In the genomic region with DNA sequence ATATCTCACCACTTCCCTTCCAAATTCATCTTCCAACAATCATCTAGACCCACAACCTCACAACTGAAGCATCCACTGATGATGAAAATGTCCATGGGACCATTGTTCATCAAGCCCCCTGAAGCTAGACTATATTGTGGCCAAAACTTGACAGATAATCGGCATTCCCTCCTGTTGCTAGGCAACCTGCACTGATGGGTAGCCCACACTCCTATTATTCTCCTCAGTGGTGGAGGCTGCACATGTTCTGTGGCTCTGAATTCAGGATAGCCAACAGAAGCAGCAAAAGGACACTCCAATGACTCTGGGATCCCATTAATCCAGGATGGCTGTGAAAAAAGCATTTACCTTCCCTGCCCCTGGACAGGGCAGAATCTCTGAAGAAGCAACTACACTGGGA, we compare ENCODE assay signal across 33 mouse cellular contexts. TPM values are rescaled to one million over a fixed set of nuclear protein-coding genes. Genes with fewer than 3 reads are reported as not detected.
DNase-seq lines count a peak whose midpoint lies in the region; ATAC-seq and TF ChIP-seq lines count a peak whose summit lies in the region.
"Had no signal": no experiment of that assay in that cellular context is flagged by ENCODE, and none has a peak within 500 bp of the region (broad histone marks: within the 10 kb centered on the region; RNA-seq: fewer than 3 reads in every experiment).

No protein-coding gene starts in this region.

- H3K9ac ChIP-seq in midbrain, postnatal 0 days (replicated peaks; ENCODE audit: low read length, poor library complexity, severe bottlenecking) = no peak overlapping the region
- H3K9ac ChIP-seq in hindbrain, embryonic 14.5 days = no peak overlapping the region
- no peak overlapping the region for H3K9ac ChIP-seq in midbrain, embryonic 15.5 days
- H3K9ac ChIP-seq: embryonic facial prominence, embryonic 15.5 days; heart, embryonic 13.5 days; kidney, embryonic 15.5 days; liver, embryonic 12.5 days; liver, postnatal 0 days; neural tube, embryonic 12.5 days had no signal

- peak; percentile 19 for DNase-seq in midbrain, embryonic 10.5 days (ENCODE audit: low spot score)
- no peak for DNase-seq in midbrain, postnatal 0 days (ENCODE audit: low spot score)
- DNase-seq in embryo, embryonic 10.5 days (ENCODE audit: low spot score) = peak; percentile 23
- peak; percentile 49 for DNase-seq in hindbrain, embryonic 14.5 days (ENCODE audit: low spot score)
- no peak for DNase-seq in c-Kit-positive CD71-positive TER-119-positive erythroid progenitor cells, embryonic 14.5 days (ENCODE audit: low spot score)
- DNase-seq: adrenal gland, adult 2 months; adrenal gland, postnatal 36 days; B cell, adult 2 months; cerebellum, adult 8-10 months; cerebellum, postnatal 36 days; gastrocnemius, adult 2 months; gastrocnemius, postnatal 36 days; heart, adult 2 months; heart, postnatal 10 days; kidney, adult 18-20 months; kidney, postnatal 25 days; left cerebral cortex, postnatal 4 days; liver, postnatal 0 days; lung, postnatal 36 days; right cerebral cortex, postnatal 4 days; thymus, postnatal 4 days had no signal

- 30% methylated on average over 1 of the region's 1 CpGs for WGBS in midbrain, embryonic 10.5 days
- 3% methylated on average over 1 of the region's 1 CpGs for WGBS in midbrain, postnatal 0 days
- 0% methylated on average over 1 of the region's 1 CpGs for WGBS in hindbrain, embryonic 14.5 days
- 7% methylated on average over 1 of the region's 1 CpGs for WGBS in midbrain, embryonic 15.5 days

- no peaks in the 10 kb centered on the region for H3K27me3 ChIP-seq in midbrain, embryonic 10.5 days (ENCODE audit: low read depth, poor library complexity, severe bottlenecking)
- no peaks in the 10 kb centered on the region for H3K27me3 ChIP-seq in midbrain, postnatal 0 days (ENCODE audit: insufficient read depth, low read length)
- no peaks in the 10 kb centered on the region for H3K27me3 ChIP-seq in hindbrain, embryonic 14.5 days (ENCODE audit: control insufficient read depth, insufficient read depth, low read length)
- no peaks in the 10 kb centered on the region for H3K27me3 ChIP-seq in midbrain, embryonic 15.5 days (replicated peaks)
- H3K27me3 ChIP-seq: embryonic facial prominence, embryonic 15.5 days; heart, embryonic 13.5 days; kidney, embryonic 15.5 days; liver, embryonic 12.5 days; neural tube, embryonic 12.5 days had no signal

- ATAC-seq in midbrain, postnatal 0 days (ENCODE audit: low FRiP score) = no peak
- ATAC-seq in hindbrain, embryonic 14.5 days (ENCODE audit: low FRiP score) = peak; percentile 48; the same call in 1 of the 2 replicates
- ATAC-seq in midbrain, embryonic 15.5 days (replicated peaks) = 0 out of 2 replicates have a peak, but pooled peaks have one; percentile 65
- no peak for ATAC-seq in erythroid progenitor cell, adult 5-6 weeks (replicated peaks; ENCODE audit: low FRiP score, poor library complexity, severe bottlenecking)
- ATAC-seq: activated CD4-positive, CD25-positive, alpha-beta regulatory T cell, adult 4 months; forebrain, embryonic 14.5 days; liver, embryonic 12.5 days; liver, postnatal 0 days had no signal

- peaks cover 10% of the 10 kb centered on the region for H3K4me1 ChIP-seq in midbrain, embryonic 10.5 days
- H3K4me1 ChIP-seq in midbrain, postnatal 0 days (ENCODE audit: insufficient read depth, low read length) = 0 out of 2 replicates have a peak, but pooled peaks cover 2% of the 10 kb centered on the region
- no peaks in the 10 kb centered on the region for H3K4me1 ChIP-seq in hindbrain, embryonic 14.5 days (replicated peaks; ENCODE audit: control insufficient read depth, insufficient read depth, low read length)
- H3K4me1 ChIP-seq in midbrain, embryonic 15.5 days = peaks cover 6% of the 10 kb centered on the region
- H3K4me1 ChIP-seq: embryonic facial prominence, embryonic 15.5 days; heart, embryonic 13.5 days; kidney, embryonic 15.5 days; liver, embryonic 12.5 days had no signal

- H3K36me3 ChIP-seq in midbrain, embryonic 10.5 days = no peaks in the 10 kb centered on the region
- no peaks in the 10 kb centered on the region for H3K36me3 ChIP-seq in midbrain, postnatal 0 days (ENCODE audit: insufficient read depth, low read length)
- no peaks in the 10 kb centered on the region for H3K36me3 ChIP-seq in hindbrain, embryonic 14.5 days (replicated peaks; ENCODE audit: control insufficient read depth, insufficient read depth)
- no peaks in the 10 kb centered on the region for H3K36me3 ChIP-seq in midbrain, embryonic 15.5 days (replicated peaks)
- H3K36me3 ChIP-seq: embryonic facial prominence, embryonic 10.5 days; embryonic facial prominence, embryonic 15.5 days; heart, embryonic 13.5 days; kidney, embryonic 15.5 days; liver, embryonic 12.5 days; neural tube, embryonic 12.5 days had no signal

- H3K27ac ChIP-seq in midbrain, embryonic 10.5 days (replicated peaks) = no peak overlapping the region
- H3K27ac ChIP-seq in midbrain, postnatal 0 days (ENCODE audit: low read depth, low read length) = no peak overlapping the region
- no peak overlapping the region for H3K27ac ChIP-seq in hindbrain, embryonic 14.5 days
- no peak overlapping the region for H3K27ac ChIP-seq in midbrain, embryonic 15.5 days
- H3K27ac ChIP-seq: embryonic facial prominence, embryonic 10.5 days; embryonic facial prominence, embryonic 15.5 days; gastrocnemius, adult 2 months; heart, adult 2 months; heart, embryonic 13.5 days; kidney, embryonic 15.5 days; left cerebral cortex, adult 2 months; liver, embryonic 12.5 days; neural tube, embryonic 12.5 days had no signal

- no peak for TF ChIP-seq CTCF in midbrain, postnatal 0 days (IDR thresholded peaks at IDR 0.05)

- no peak overlapping the region for H3K4me2 ChIP-seq in midbrain, postnatal 0 days (ENCODE audit: low read depth, low read length, poor library complexity, severe bottlenecking)
- H3K4me2 ChIP-seq in hindbrain, embryonic 14.5 days (replicated peaks) = no peak overlapping the region
- no peak overlapping the region for H3K4me2 ChIP-seq in midbrain, embryonic 15.5 days
- H3K4me2 ChIP-seq: embryonic facial prominence, embryonic 15.5 days; heart, embryonic 13.5 days; kidney, embryonic 15.5 days; liver, embryonic 12.5 days; neural tube, embryonic 12.5 days had no signal

- H3K9me3 ChIP-seq in midbrain, embryonic 10.5 days (replicated peaks) = no peaks in the 10 kb centered on the region
- no peaks in the 10 kb centered on the region for H3K9me3 ChIP-seq in midbrain, postnatal 0 days (ENCODE audit: low read length)
- H3K9me3 ChIP-seq in hindbrain, embryonic 14.5 days (ENCODE audit: control insufficient read depth, low read length) = no peaks in the 10 kb centered on the region
- H3K9me3 ChIP-seq in midbrain, embryonic 15.5 days = no peaks in the 10 kb centered on the region
- H3K9me3 ChIP-seq: embryonic facial prominence, embryonic 10.5 days; embryonic facial prominence, embryonic 15.5 days; heart, embryonic 13.5 days; kidney, embryonic 15.5 days; liver, embryonic 12.5 days; neural tube, embryonic 12.5 days had no signal

- H3K4me3 ChIP-seq in midbrain, embryonic 10.5 days = no peak overlapping the region
- H3K4me3 ChIP-seq in midbrain, postnatal 0 days (ENCODE audit: low read depth, low read length) = no peak overlapping the region
- H3K4me3 ChIP-seq in hindbrain, embryonic 14.5 days (replicated peaks; ENCODE audit: low read length) = no peak overlapping the region
- no peak overlapping the region for H3K4me3 ChIP-seq in midbrain, embryonic 15.5 days
- H3K4me3 ChIP-seq: embryonic facial prominence, embryonic 10.5 days; embryonic facial prominence, embryonic 15.5 days; gastrocnemius, adult 2 months; heart, adult 2 months; heart, embryonic 13.5 days; kidney, embryonic 15.5 days; left cerebral cortex, adult 2 months; liver, embryonic 12.5 days; neural tube, embryonic 12.5 days had no signal

RNA-seq across cellular contexts. Expression of a gene that starts 40.8 kb away (rescaled TPM):
- 2.4 and 3.9 TPM in 2 replicates for polyA plus RNA-seq in midbrain, embryonic 10.5 days (2016; fragmentation: Nextera tagmentation; extraction: Ambion mirVana)
- total RNA-seq in midbrain, postnatal 0 days (2014; rRNA removed) = 157 and 189 TPM in 2 replicates
- 25.0 and 25.3 TPM in 2 replicates for polyA plus RNA-seq in midbrain, postnatal 0 days (2015; fragmentation: Nextera tagmentation; extraction: Ambion mirVana)
- polyA plus RNA-seq in hindbrain, embryonic 14.5 days (2014; fragmentation: Nextera tagmentation; extraction: Ambion mirVana) = 63.3 and 63.5 TPM in 2 replicates
- 39.2 and 51.3 TPM in 2 replicates for polyA plus RNA-seq in midbrain, embryonic 15.5 days (2015; fragmentation: Nextera tagmentation; extraction: Ambion mirVana)
- 195 and 249 TPM in 2 replicates for total RNA-seq in erythroid progenitor cell, adult 5-6 weeks (2015; ENCODE audit: low replicate concordance)
- total RNA-seq in erythroid progenitor cell, adult 5-6 weeks (2017; ENCODE audit: low replicate concordance) = 175 and 188 TPM in 2 replicates
- total RNA-seq: hematopoietic stem cell, adult 5-6 weeks had no signal

Comparison
In these comparisons a context has a peak if more than half of its experiments do, and no peak if none do; other contexts are left out.
1. DNase-seq: peak in midbrain, embryonic 10.5 days (single experiment), embryo, embryonic 10.5 days (single experiment) and hindbrain, embryonic 14.5 days (single experiment); none in midbrain, postnatal 0 days (single experiment) and c-Kit-positive CD71-positive TER-119-positive erythroid progenitor cells, embryonic 14.5 days (single experiment).
2. ATAC-seq: peak in hindbrain, embryonic 14.5 days (single experiment) and midbrain, embryonic 15.5 days (single experiment); none in midbrain, postnatal 0 days (single experiment) and erythroid progenitor cell, adult 5-6 weeks (single experiment).